Mouse (Mus musculus) heart, postnatal 0 days (tissue): Measurements from ENCODE around the gene Actl6b. TPM values are rescaled to one million over a fixed set of nuclear protein-coding genes. Genes with fewer than 3 reads are reported as not detected.

Experiments
- ATAC-seq: fragments of 200-750 bp; cut with Nextera tagmentation; 2 replicates; pipeline ENCODE4 v1.8.0; 2017; ENCODE audit warnings: low read depth, moderate number of reproducible peaks, moderate library complexity; ENCODE audit not compliant: insufficient read depth
- DNase-seq: peaks from one replicate; pipeline ENCODE4 v3.0.0-alpha.2; 2016; ENCODE audit warnings: low spot score
- H3K27ac ChIP-seq: fragments of 300-500 bp; sonication (generic); 2 replicates; pipeline ENCODE4 v1.5.1; 2014; ENCODE audit warnings: low read depth, mild to moderate bottlenecking
- H3K27me3 ChIP-seq: fragments of 300-500 bp; sonication (generic); 2 replicates; pipeline ENCODE4 v1.6.1; 2014; ENCODE audit warnings: low read length, mixed read lengths; ENCODE audit not compliant: control insufficient read depth, insufficient read depth
- H3K36me3 ChIP-seq: fragments of 300-500 bp; sonication (generic); replicated peaks from 2 replicates; pipeline ENCODE4 v1.6.1; 2014; ENCODE audit warnings: low read length, mixed read lengths; ENCODE audit not compliant: control insufficient read depth, insufficient read depth
- H3K4me1 ChIP-seq: fragments of 300-500 bp; sonication (generic); 2 replicates; pipeline ENCODE4 v1.6.1; 2014; ENCODE audit warnings: antibody characterized with exemption; ENCODE audit not compliant: control insufficient read depth, insufficient read depth
- H3K4me2 ChIP-seq: fragments of 300-500 bp; sonication (generic); 2 replicates; pipeline ENCODE4 v1.6.1; 2014; ENCODE audit warnings: low read depth, mild to moderate bottlenecking, low read length, moderate library complexity
- H3K4me3 ChIP-seq: fragments of 300-500 bp; sonication (generic); 2 replicates; pipeline ENCODE4 v1.5.1; 2014; ENCODE audit warnings: low read depth, low read length
- H3K9ac ChIP-seq: fragments of 300-500 bp; sonication (generic); replicated peaks from 2 replicates; pipeline ENCODE4 v1.6.1; 2014; ENCODE audit warnings: low read depth, low read length, mixed read lengths
- H3K9me3 ChIP-seq: fragments of 300-500 bp; sonication (generic); replicated peaks from 2 replicates; pipeline ENCODE4 v1.6.1; 2016; ENCODE audit warnings: low read length; ENCODE audit not compliant: control insufficient read depth
- CTCF ChIP-seq: IDR thresholded peaks from 2 replicates; pipeline ENCODE4 v1.5.1; 2016; ENCODE audit warnings: antibody characterized with exemption, control low read depth, low read depth
- EP300 ChIP-seq: IDR thresholded peaks from 2 replicates; pipeline ENCODE4 v1.6.1; 2016; ENCODE audit warnings: antibody characterized with exemption, low read depth
- WGBS: fragments of 180-500 bp; shearing (Covaris S2); extraction: QIAGEN DNeasy Blood & Tissue Kit; methylation state at CpG from one replicate; pipeline ENCODE4 v1.1.7; 2014; 5-methylcytosine and 5-hydroxymethylcytosine counted together
- polyA plus RNA-seq: library from polyadenylated mRNA; unstranded; fragments of >200 nt; fragmentation: Nextera tagmentation; extraction: Ambion mirVana; gene quantifications from 2 replicates; pipeline ENCODE4 v1.2.1, GENCODE M21; 2015
- total RNA-seq: library from RNA; depleted of rRNA; stranded (reverse); fragments of >200 nt; gene quantifications from 2 replicates; pipeline ENCODE4 v1.2.3, GENCODE M21; 2014; ENCODE audit warnings: low replicate concordance

The Actl6b gene
- total and polyA plus RNA-seq, 2 experiments from 2014 or later: not detected

DNA sequence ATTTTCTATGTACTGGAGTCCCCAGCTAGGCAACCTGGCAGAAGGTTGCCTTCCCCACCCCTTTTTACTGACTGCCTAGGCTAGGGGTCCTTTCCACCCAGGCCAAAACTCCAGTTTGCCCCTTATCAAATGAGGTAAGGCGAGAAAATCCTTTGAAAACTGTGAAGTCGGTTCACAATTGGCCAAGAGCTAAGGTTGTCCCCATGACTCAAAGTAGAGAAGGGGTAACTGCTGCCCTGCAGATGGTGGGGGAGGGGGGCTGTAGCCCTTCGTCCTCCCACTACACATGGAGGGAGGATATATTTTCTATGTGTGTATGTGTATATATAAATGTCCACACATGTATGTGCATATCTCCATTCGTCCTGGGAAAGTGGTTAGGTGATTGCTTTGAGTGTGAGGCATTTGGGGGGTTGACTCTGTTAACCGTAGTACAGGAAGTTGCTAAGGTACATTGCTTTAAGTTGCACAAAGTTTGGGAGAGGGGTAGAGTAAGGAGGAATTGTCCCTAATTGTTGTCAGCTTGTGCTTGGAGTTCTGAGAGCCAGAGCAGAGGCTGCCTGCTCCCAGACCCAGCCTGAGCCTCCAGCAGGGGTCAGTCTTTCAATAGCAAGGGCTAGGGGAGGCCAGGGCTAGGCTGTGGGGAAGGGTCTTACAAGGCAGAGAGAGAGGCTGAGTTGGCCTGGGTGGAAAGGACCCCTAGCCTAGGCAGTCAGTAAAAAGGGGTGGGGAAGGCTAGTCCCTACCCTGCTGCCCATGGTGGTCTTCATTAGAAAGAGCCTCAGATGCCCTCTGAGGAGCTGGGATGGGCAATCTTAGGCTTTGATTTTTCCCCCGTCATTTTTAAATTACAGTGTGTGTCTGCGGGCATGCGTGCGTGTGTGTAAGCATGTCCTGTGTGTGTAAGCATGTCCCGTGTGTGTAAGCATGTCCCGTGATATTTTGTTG lies 40.2 kb upstream of the Actl6b start:
- WGBS: 65% methylated on average over 11 of the region's 11 CpGs
- no peak overlapping the region for H3K27ac ChIP-seq

DNA sequence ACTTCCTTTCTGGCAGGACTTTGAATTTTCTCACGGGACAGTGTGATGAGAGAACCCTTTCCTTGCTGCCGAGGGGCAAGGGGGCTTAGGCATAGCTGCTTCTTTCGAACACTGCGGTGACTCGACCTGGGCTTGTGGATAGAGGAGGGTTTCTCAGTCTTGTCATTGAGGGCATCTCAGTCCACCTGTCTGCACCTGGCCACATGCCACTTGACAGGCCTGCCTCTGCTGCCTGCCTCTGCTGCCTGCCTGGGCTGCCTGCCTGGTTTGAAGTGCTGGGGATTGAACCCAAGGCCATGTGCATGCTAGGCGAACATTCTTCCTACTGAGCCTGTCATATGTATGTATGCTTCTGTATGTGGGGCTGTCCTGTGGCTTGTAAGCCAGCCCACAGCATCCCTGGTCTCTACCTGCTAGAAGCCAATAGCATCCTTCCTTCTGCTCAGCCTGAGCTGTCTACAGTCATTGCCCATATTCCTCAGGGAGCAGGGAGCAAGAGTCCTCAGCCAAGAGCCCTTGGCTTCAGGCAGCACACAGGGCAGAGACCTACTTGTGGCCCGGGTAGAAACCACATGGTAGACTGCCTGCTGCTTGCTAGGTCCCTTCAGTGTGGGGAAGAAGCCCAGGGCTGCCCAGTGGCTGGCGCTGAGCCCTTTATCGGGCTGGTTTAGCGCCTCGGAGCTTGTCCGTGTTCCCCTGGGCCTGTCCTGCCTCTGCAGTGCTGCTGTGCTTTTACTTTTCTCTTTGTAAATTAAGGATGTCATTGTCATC lies 39.2 kb upstream of the Actl6b start:
- no peak overlapping the region for H3K4me2 ChIP-seq
- 67% methylated on average over 12 of the region's 12 CpGs for WGBS
- DNase-seq (no peak), ATAC-seq (no peak)
- H3K9me3 ChIP-seq: no peaks in the 10 kb centered on the region
- no peak overlapping the region for H3K27ac ChIP-seq
- no peak overlapping the region for H3K9ac ChIP-seq
- H3K27me3 ChIP-seq: no peaks in the 10 kb centered on the region
- no peak for TF ChIP-seq EP300
- no peak for TF ChIP-seq CTCF
- no peak overlapping the region for H3K4me3 ChIP-seq
- H3K36me3 ChIP-seq: peaks cover 17% of the 10 kb centered on the region
- H3K4me1 ChIP-seq: peaks cover 23% of the 10 kb centered on the region

More for the DNA sequence above, 40.2 kb upstream of the Actl6b start:
- Histone ChIP-seq H3K9me3 (no peaks in the 10 kb centered on the region), H3K4me3 (no peak overlapping the region), H3K9ac (no peak overlapping the region), H3K27me3 (no peaks in the 10 kb centered on the region), H3K4me1 (peaks cover 23% of the 10 kb centered on the region), H3K36me3 (peaks cover 10% of the 10 kb centered on the region), H3K4me2 (no peak overlapping the region)
- TF ChIP-seq EP300 (no peak), CTCF (peak; percentile 66)
- no peak for DNase-seq
- ATAC-seq: no peak

DNA sequence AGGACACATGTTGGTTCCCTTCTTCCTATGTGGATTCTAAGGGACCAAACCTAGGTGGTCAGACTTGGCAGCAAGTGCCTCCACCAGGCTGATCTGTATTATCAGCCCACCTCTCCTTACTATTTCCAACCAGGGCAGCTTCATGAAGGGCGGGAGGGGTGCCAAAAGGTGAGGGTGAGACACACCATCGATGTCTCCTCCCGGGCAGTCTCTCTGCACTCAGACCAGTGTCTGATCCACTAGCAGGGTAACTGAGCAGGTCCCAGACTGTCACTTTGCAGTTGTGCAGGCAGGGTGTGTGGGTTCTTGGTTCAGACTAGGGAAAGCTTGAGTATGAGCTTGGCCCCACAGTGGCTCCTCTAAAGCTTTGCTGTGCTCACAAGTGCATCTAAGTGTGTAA lies 38.5 kb upstream of the Actl6b start:
- no peak overlapping the region; the same call in 1 of the 2 replicates for H3K9ac ChIP-seq
- H3K4me3 ChIP-seq: no peak overlapping the region
- H3K27ac ChIP-seq: no peak overlapping the region
- peaks cover 20% of the 10 kb centered on the region for H3K4me1 ChIP-seq
- DNase-seq: no peak
- WGBS: 72% methylated on average over 3 of the region's 3 CpGs
- no peak overlapping the region for H3K4me2 ChIP-seq
- no peaks in the 10 kb centered on the region for H3K9me3 ChIP-seq
- ATAC-seq: no peak
- TF ChIP-seq CTCF: no peak
- no peak for TF ChIP-seq EP300
- no peaks in the 10 kb centered on the region for H3K27me3 ChIP-seq
- H3K36me3 ChIP-seq: peaks cover 23% of the 10 kb centered on the region

DNA sequence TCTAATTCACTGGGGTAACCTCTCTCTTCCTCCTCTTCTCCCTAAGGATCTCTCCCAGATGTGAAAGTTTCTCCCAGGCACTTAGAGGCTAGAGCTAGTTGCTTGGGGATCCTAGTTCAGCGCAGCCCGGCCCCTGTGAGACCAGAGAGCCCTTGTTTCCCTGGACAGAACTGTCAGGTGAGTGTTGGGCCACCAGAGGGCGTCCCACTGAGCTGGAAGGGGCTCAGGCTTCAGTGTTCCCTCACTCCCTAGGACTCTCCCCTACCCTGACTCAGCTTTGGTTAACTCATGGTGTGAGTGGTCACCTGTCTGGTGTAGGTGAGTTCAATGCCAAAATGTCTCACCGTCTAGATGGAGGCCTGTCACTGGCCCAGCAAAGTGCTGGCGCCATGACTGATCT lies 34.9 kb upstream of the Actl6b start, which contains the start of gene Gigyf1:
Gene Gigyf1, plus strand, starts transcription at position 113 of the 400 bp plus-strand sequence.
- H3K9ac ChIP-seq: no peak within 1 kb of the TSS
- peaks cover 60% of the 10 kb centered on the region for H3K36me3 ChIP-seq
- DNase-seq (no peak), ATAC-seq (peak; percentile 25)
- no peak within 1 kb of the TSS for H3K27ac ChIP-seq
- H3K27me3 ChIP-seq: no peaks in the 10 kb centered on the region
- no peaks in the 10 kb centered on the region for H3K9me3 ChIP-seq
- no peak for TF ChIP-seq EP300
- peak; percentile 49 for TF ChIP-seq CTCF
- 78% methylated on average over 5 of the region's 5 CpGs for WGBS
- H3K4me2 ChIP-seq: no peak within 1 kb of the TSS
- H3K4me1 ChIP-seq: peaks cover 5% of the 10 kb centered on the region
- no peak within 1 kb of the TSS for H3K4me3 ChIP-seq

DNA sequence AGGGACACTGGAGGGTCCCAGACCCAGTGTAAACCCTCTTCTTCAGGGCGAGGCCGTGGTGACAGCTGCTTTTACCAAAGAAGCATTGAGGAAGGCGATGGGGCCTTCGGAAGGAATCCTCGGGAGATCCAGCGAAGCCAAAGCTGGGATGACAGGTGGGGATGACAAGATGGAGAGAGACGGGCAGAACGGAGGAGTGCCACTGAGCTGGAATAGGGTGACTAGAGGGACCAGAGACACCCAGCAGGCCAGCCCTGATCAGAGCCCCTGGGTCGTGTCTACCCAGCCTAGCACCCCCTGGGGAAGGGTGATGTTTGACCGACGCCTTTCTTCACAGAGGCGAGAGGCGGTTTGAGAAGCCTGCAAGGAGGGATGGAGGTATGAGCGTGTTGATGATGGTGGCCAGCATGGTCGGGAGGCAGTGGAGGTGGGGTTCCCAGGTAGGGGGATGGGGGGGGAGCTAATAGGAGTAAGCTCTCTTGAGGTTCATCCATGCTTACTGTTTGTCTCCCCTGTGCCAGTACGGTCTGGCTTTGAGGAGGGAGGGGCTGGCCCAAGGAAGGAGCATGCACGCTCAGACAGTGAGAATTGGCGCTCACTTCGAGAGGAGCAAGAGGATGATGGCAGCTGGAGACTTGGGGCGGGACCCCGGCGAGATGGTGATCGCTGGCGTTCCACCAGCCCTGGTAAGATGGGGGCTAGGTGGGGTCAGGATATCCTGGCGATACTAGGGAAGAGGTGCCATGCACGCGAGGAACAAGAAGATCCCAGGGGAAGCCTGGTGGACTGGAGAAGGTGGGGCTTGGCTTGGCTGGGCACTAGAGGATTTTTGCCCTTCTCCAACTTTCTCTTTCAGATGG lies 33.4 kb upstream of the Actl6b start:
- no peak for DNase-seq
- Histone ChIP-seq H3K27me3 (no peaks in the 10 kb centered on the region), H3K4me1 (no peaks in the 10 kb centered on the region), H3K9ac (no peak overlapping the region), H3K36me3 (peaks cover 71% of the 10 kb centered on the region), H3K4me3 (no peak overlapping the region), H3K9me3 (no peaks in the 10 kb centered on the region), H3K27ac (no peak overlapping the region), H3K4me2 (no peak overlapping the region)
- TF ChIP-seq CTCF: no peak
- no peak for TF ChIP-seq EP300
- 89% methylated on average over 27 of the region's 27 CpGs for WGBS
- no peak for ATAC-seq
